Mouse (Mus musculus): ENCODE results near the gene Arl3. TPM values are rescaled to one million over a fixed set of nuclear protein-coding genes. Genes with fewer than 3 reads are reported as not detected.

Gene Arl3
- polyA plus RNA-seq, 1 experiment: 266 TPM

DNA sequence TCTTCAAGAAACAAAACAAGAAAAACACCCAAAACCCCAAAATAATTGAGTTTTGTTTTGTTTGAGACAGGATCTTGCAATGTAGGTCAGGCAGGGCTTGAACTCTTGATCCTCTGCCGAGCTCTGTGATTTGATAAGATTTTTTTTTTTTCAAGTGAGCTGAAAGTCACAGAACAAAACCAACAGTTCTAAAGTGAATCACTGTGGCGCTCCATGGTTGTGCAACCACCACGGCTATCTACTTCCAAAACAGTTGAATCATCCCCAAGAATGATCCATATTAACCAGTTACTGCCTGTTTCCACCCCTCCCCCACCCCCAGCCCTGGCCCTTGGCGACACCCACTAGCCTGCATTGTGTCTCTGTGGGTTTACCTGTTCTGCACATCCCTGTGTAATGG, 27.4 kb upstream of the Arl3 start:
- peak overlapping the region; percentile 32; the same call in 1 of the 2 replicates for H3K27ac ChIP-seq (ENCODE audit: control insufficient read depth, insufficient read depth, low read depth, low read length)
- H3K4me3 ChIP-seq (ENCODE audit: control insufficient read depth, low read depth, low read length): no peak overlapping the region; the same call in 1 of the 2 replicates
- no peaks in the 10 kb centered on the region for H3K36me3 ChIP-seq (ENCODE audit: control insufficient read depth, insufficient read depth, low read length)
- no peaks in the 10 kb centered on the region for H3K27me3 ChIP-seq (ENCODE audit: control insufficient read depth, insufficient read depth, low read length)
- TF ChIP-seq POLR2A (IDR thresholded peaks at IDR 0.05; ENCODE audit: control insufficient read depth, low read depth, low read length) (no peak), CTCF (IDR thresholded peaks at IDR 0.05; ENCODE audit: control insufficient read depth, insufficient read depth, insufficient replicate concordance, low read depth, low read length) (no peak)
- H3K4me1 ChIP-seq (ENCODE audit: control insufficient read depth, insufficient read depth, low read length): peaks cover 15% of the 10 kb centered on the region

DNA sequence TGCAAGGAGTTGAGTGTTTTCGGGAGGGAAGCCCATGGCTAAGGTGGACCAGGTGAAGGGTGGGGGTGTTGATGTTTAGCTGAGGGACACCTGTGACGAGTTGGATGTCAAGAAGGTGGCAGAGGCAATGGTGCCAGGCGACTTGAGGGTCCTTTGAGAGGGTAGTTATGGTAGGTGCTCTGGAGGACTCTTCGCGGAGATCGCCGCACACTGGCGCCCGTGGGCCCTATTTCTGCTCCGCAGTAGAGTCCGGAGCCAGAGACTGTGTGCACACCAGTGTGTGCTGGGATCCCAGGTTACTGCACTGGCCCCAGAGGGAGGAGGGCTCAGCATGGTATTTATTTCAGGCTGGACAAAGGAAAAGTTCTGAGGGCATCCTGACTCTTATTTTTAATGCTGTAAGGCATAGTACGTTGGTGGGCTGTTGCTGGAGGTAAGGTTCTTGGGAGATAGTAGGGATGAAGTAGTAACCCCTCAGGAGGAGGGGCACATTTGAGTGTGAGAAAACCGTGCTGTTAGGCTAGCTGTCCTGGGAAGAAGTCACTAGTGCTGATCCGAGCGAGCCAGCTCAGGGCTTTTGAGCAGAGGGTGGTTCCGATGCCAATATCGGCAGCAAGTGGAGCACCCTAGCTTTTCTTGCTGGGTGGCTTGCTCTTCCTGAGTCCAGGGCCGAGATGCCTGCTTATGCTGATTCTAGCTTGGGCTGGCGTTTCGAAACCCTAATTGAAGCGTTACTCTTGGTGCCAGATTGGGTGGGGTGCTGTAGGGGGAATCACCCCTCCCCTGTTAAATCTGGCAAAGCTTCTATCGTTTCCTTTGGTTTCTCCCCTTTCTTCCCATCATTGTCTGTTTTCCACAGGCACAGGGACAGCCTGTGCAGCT, 26.6 kb upstream of the Arl3 start:
- no peaks in the 10 kb centered on the region for H3K27me3 ChIP-seq (ENCODE audit: control insufficient read depth, insufficient read depth, low read length)
- peak overlapping the region; percentile 32 for H3K27ac ChIP-seq (ENCODE audit: control insufficient read depth, insufficient read depth, low read depth, low read length)
- H3K4me1 ChIP-seq (ENCODE audit: control insufficient read depth, insufficient read depth, low read length): peaks cover 15% of the 10 kb centered on the region
- peak overlapping the region; percentile 91 for H3K4me3 ChIP-seq (ENCODE audit: control insufficient read depth, low read depth, low read length)
- TF ChIP-seq POLR2A (IDR thresholded peaks at IDR 0.05; ENCODE audit: control insufficient read depth, low read depth, low read length) (peak; percentile 14; the same call in 1 of the 2 replicates), CTCF (IDR thresholded peaks at IDR 0.05; ENCODE audit: control insufficient read depth, insufficient read depth, insufficient replicate concordance, low read depth, low read length) (no peak)
- no peaks in the 10 kb centered on the region for H3K36me3 ChIP-seq (ENCODE audit: control insufficient read depth, insufficient read depth, low read length)

DNA sequence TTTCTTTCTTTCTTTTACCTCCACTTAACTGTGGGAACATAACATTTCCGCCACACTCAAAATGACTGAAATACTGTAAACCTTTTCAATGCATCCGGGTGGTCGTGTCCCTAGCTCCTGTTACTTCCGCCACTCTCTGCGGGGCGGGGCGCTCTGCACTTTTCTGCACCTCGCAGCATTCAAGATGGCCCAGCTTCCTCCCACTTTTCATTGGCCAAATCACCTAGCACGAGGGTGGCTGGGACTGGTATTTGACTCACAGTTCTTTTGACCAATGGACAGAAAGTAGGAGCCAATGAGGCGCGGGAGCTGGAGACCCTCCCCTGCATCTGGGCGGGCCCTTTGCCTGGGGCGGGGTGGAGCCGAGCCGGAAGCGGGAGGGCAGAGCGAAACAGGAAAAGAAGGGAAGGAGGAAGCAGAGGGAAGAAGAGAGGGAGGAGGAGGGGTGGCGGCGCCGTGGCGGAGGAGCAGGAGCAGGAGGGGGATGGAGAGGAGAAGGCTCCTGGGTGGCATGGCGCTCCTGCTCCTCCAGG, 25.8 kb upstream of the Arl3 start, which contains the start of gene Wbp1l:
Wbp1l (plus strand) TSS at position 365 of the 533 bp plus-strand sequence.
- Histone ChIP-seq H3K27me3 (ENCODE audit: control insufficient read depth, insufficient read depth, low read length) (no peaks in the 10 kb centered on the region), H3K4me1 (ENCODE audit: control insufficient read depth, insufficient read depth, low read length) (peaks cover 15% of the 10 kb centered on the region), H3K4me3 (ENCODE audit: control insufficient read depth, low read depth, low read length) (peak within 1 kb of the TSS; percentile 91), H3K36me3 (ENCODE audit: control insufficient read depth, insufficient read depth, low read length) (no peaks in the 10 kb centered on the region), H3K27ac (ENCODE audit: control insufficient read depth, insufficient read depth, low read depth, low read length) (peak within 1 kb of the TSS; percentile 46)
- TF ChIP-seq POLR2A (IDR thresholded peaks at IDR 0.05; ENCODE audit: control insufficient read depth, low read depth, low read length) (peak; percentile 30; the same call in 1 of the 2 replicates), CTCF (IDR thresholded peaks at IDR 0.05; ENCODE audit: control insufficient read depth, insufficient read depth, insufficient replicate concordance, low read depth, low read length) (no peak)

DNA sequence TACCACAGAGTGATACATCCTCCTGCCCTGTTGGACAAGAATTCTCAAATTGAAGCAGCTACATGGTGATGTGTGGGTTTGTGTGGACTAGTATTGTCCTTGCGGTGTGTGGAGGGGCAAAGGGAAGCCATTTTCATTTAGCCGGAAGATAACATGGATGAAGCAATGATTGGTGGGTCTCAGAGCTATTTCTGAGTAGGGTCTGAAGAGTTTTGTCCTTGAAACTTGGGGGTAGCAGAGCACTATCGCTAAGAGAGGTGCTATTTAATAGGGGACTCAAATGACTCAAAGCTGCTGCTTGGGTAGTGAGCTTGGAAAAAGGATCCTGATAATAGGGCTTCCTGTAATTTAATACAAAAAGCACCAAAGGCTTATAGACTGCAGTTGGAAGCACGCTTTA, 25.2 kb upstream of the Arl3 start:
- H3K27me3 ChIP-seq (ENCODE audit: control insufficient read depth, insufficient read depth, low read length): no peaks in the 10 kb centered on the region
- H3K4me3 ChIP-seq (ENCODE audit: control insufficient read depth, low read depth, low read length): no peak overlapping the region
- no peaks in the 10 kb centered on the region for H3K36me3 ChIP-seq (ENCODE audit: control insufficient read depth, insufficient read depth, low read length)
- peaks cover 13% of the 10 kb centered on the region for H3K4me1 ChIP-seq (ENCODE audit: control insufficient read depth, insufficient read depth, low read length)
- peak overlapping the region; percentile 46; the same call in 1 of the 2 replicates for H3K27ac ChIP-seq (ENCODE audit: control insufficient read depth, insufficient read depth, low read depth, low read length)
- no peak for TF ChIP-seq CTCF (IDR thresholded peaks at IDR 0.05; ENCODE audit: control insufficient read depth, insufficient read depth, insufficient replicate concordance, low read depth, low read length)
- no peak for TF ChIP-seq POLR2A (IDR thresholded peaks at IDR 0.05; ENCODE audit: control insufficient read depth, low read depth, low read length)

DNA sequence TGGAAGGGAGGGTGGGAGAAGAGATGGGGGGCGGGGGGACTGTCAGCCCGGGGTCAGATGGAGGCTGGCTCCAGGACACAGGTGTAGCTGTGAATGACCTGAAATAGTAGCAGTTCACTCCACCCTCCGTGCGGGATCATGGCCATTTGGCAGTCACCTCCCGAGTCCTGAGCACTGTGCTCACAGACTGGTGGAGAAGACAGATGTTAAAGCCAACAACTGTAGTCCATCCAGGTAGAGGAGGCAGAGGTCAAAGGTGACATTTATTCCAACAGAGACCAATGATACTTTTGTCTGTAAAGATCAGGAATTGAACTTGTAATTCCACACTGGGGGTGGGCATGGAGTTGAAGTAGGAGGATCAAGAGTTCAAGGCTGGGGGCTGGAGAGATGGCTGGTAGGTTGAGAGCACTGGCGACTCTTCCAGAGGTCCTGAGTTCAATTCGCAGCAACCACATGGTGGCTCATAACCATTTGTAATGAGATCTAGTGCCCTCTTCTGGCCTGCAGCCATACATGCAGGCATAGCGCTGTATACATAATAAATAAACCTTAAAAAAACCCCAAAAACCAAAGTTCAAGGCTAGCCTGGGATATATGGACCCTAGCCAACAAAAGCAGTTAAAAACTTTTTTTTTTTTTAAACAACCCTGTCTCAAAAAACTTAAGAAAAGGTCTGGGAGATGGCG, 19.9 kb upstream of the Arl3 start:
- Histone ChIP-seq H3K27ac (ENCODE audit: control insufficient read depth, insufficient read depth, low read depth, low read length) (no peak overlapping the region), H3K36me3 (ENCODE audit: control insufficient read depth, insufficient read depth, low read length) (no peaks in the 10 kb centered on the region), H3K4me1 (ENCODE audit: control insufficient read depth, insufficient read depth, low read length) (no peaks in the 10 kb centered on the region; the same call in 1 of the 2 replicates), H3K4me3 (ENCODE audit: control insufficient read depth, low read depth, low read length) (no peak overlapping the region), H3K27me3 (ENCODE audit: control insufficient read depth, insufficient read depth, low read length) (no peaks in the 10 kb centered on the region)
- TF ChIP-seq CTCF (IDR thresholded peaks at IDR 0.05; ENCODE audit: control insufficient read depth, insufficient read depth, insufficient replicate concordance, low read depth, low read length) (no peak), POLR2A (IDR thresholded peaks at IDR 0.05; ENCODE audit: control insufficient read depth, low read depth, low read length) (no peak)

DNA sequence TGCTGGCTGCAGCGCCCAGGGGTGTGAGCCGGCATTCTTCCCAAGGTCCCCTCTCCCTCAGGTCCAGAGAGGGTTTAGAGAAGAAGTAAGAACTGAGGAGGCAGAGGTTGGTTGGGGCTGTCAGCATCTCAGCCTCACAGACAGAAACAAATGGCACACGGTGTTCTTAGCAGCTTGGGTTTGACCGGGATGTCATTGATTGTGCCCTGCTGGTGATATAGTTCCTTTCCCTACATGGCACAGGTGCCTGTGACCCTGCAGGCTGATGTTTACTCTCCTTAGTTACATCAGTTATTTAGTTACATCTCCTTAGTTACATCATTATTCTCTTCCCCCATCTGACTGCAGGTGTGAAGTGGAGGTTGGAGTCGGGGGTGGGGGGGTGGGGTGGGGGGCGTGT, 18.6 kb upstream of the Arl3 start:
- H3K4me1 ChIP-seq (ENCODE audit: control insufficient read depth, insufficient read depth, low read length): no peaks in the 10 kb centered on the region; the same call in 1 of the 2 replicates
- no peak overlapping the region for H3K4me3 ChIP-seq (ENCODE audit: control insufficient read depth, low read depth, low read length)
- TF ChIP-seq CTCF (IDR thresholded peaks at IDR 0.05; ENCODE audit: control insufficient read depth, insufficient read depth, insufficient replicate concordance, low read depth, low read length) (no peak), POLR2A (IDR thresholded peaks at IDR 0.05; ENCODE audit: control insufficient read depth, low read depth, low read length) (no peak)
- H3K27ac ChIP-seq (ENCODE audit: control insufficient read depth, insufficient read depth, low read depth, low read length): no peak overlapping the region
- no peaks in the 10 kb centered on the region for H3K36me3 ChIP-seq (ENCODE audit: control insufficient read depth, insufficient read depth, low read length)
- no peaks in the 10 kb centered on the region for H3K27me3 ChIP-seq (ENCODE audit: control insufficient read depth, insufficient read depth, low read length)
